Mouse (Mus musculus) hindbrain, embryonic 14.5 days (tissue): ENCODE measurements around the gene Dcaf7. TPM values are rescaled to one million over a fixed set of nuclear protein-coding genes. Genes with fewer than 3 reads are reported as not detected.
A peak's percentile ranks its signal among the peaks of the same experiment; 100 is the strongest.

Experiments
- ATAC-seq: fragments of 200-750 bp; cut with Nextera tagmentation; 2 replicates; pipeline ENCODE4 v1.8.0; 2017; ENCODE audit warnings: moderate number of reproducible peaks, mild to moderate bottlenecking, moderate TSS enrichment, moderate library complexity; ENCODE audit not compliant: low FRiP score
- DNase-seq: peaks from one replicate; pipeline ENCODE4 v3.0.0-alpha.2; 2015; ENCODE audit warnings: low spot score
- H3K27ac ChIP-seq: fragments of 300-500 bp; sonication (generic); 2 replicates; pipeline ENCODE4 v1.5.1; 2014; ENCODE audit warnings: mild to moderate bottlenecking, moderate library complexity
- H3K27me3 ChIP-seq: fragments of 300-500 bp; sonication (generic); 2 replicates; pipeline ENCODE4 v1.6.1; 2014; ENCODE audit warnings: mild to moderate bottlenecking, low read length, mixed read lengths; ENCODE audit not compliant: control insufficient read depth, insufficient read depth
- H3K36me3 ChIP-seq: fragments of 300-500 bp; sonication (generic); replicated peaks from 2 replicates; pipeline ENCODE4 v1.6.1; 2014; ENCODE audit not compliant: control insufficient read depth, insufficient read depth
- H3K4me1 ChIP-seq: fragments of 300-500 bp; sonication (generic); replicated peaks from 2 replicates; pipeline ENCODE4 v1.6.1; 2014; ENCODE audit warnings: antibody characterized with exemption, low read length, mixed read lengths; ENCODE audit not compliant: control insufficient read depth, insufficient read depth
- H3K4me2 ChIP-seq: fragments of 300-500 bp; sonication (generic); replicated peaks from 2 replicates; pipeline ENCODE4 v1.6.1; 2014; ENCODE audit warnings: mild to moderate bottlenecking, moderate library complexity
- H3K4me3 ChIP-seq: fragments of 300-500 bp; sonication (generic); replicated peaks from 2 replicates; pipeline ENCODE4 v1.5.1; 2014; ENCODE audit warnings: mild to moderate bottlenecking, low read length
- H3K9ac ChIP-seq: fragments of 300-500 bp; sonication (generic); 2 replicates; pipeline ENCODE4 v1.6.1; 2014
- H3K9me3 ChIP-seq: fragments of 300-500 bp; sonication (generic); 2 replicates; pipeline ENCODE4 v1.6.1; 2016; ENCODE audit warnings: low read length; ENCODE audit not compliant: control insufficient read depth
- WGBS: fragments of 180-500 bp; shearing (Covaris S2); extraction: QIAGEN DNeasy Blood & Tissue Kit; methylation state at CpG from one replicate; pipeline ENCODE4 v1.1.7; 2014; 5-methylcytosine and 5-hydroxymethylcytosine counted together
- polyA plus RNA-seq: library from polyadenylated mRNA; unstranded; fragments of >200 nt; fragmentation: Nextera tagmentation; extraction: Ambion mirVana; gene quantifications from 2 replicates; pipeline ENCODE4 v1.2.1, GENCODE M21; 2014

Dcaf7 gene
- 156 and 176 TPM in 2 replicates for polyA plus RNA-seq

DNA sequence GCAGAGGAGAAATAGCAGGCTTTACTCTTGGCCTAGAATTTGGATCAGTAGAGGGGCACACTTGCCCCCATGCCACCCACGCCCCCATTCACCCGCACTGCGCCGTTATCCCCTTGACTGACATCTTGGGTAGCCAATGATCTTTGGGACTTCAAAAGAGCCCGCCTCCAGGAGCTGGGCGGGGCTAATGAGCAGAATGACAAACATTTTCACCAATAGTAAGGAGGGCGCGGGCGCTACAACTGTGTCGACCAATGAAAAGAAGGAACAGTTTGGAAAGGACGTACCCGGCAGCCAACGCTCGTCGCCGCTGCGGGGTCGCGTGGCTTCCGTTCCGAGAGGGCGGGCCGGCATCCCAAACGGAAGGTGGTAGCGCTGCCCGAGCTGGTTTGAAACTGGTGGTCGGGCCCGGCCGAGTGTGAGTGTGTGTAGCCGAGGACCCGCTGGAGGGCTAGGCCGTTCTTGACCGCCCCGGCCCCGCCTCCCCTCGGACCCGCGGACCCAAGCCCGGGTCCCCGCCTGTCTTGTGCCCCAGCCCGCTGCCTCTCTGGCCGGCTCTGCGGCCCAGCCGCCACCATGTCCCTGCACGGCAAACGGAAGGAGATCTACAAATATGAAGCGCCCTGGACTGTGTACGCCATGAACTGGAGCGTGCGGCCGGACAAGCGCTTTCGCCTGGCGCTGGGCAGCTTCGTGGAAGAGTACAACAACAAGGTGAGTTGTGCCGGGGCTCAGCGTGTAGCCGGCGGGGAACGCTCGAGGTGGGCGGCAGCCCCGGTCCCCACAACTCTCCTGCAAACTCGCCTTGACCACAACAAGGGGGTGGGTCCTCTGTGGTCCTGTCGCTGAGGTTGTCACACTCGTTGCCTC lies at the start of gene Dcaf7:
TSS of gene Dcaf7 (plus strand) at position 325 of the 870 bp plus-strand sequence.
- Histone ChIP-seq H3K4me3 (peak within 1 kb of the TSS; percentile 78), H3K4me1 (peaks cover 22% of the 10 kb centered on the region), H3K27me3 (no peaks in the 10 kb centered on the region), H3K4me2 (peak within 1 kb of the TSS; percentile 73), H3K9ac (peak within 1 kb of the TSS; percentile 93), H3K27ac (peak within 1 kb of the TSS; percentile 94), H3K36me3 (no peaks in the 10 kb centered on the region), H3K9me3 (no peaks in the 10 kb centered on the region)
- DNase-seq (peak; percentile 100), ATAC-seq (peak; percentile 98)
- under 1% methylated on average over 60 of the region's 66 CpGs for WGBS

DNA sequence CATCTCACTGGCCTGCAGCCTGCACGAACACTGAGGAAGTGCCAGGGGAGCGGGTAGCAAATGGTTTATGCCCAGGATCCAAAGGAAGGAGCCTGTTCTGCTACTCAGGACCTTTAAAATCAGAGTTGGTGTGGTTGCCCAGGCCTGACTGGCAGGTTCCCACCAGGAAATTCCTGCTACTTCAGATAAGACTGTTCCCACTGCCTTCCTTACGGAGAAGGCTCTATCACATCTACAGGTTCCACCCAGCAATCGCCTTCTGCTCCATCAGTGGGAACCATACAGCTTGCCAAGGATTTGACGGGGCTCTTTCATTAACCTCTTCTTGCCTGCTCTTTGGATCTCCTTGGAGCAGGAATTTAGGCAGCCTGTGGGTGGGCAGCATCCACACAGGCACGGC lies 49.2 kb upstream of the Dcaf7 start:
- no peaks in the 10 kb centered on the region for H3K9me3 ChIP-seq
- H3K36me3 ChIP-seq = no peaks in the 10 kb centered on the region
- H3K4me1 ChIP-seq = no peaks in the 10 kb centered on the region
- DNase-seq (no peak), ATAC-seq (no peak)
- H3K27ac ChIP-seq = no peak overlapping the region
- H3K4me2 ChIP-seq = no peak overlapping the region
- no peak overlapping the region for H3K4me3 ChIP-seq
- H3K27me3 ChIP-seq = no peaks in the 10 kb centered on the region
- H3K9ac ChIP-seq = no peak overlapping the region
- 76% methylated on average over 6 of the region's 6 CpGs for WGBS

DNA sequence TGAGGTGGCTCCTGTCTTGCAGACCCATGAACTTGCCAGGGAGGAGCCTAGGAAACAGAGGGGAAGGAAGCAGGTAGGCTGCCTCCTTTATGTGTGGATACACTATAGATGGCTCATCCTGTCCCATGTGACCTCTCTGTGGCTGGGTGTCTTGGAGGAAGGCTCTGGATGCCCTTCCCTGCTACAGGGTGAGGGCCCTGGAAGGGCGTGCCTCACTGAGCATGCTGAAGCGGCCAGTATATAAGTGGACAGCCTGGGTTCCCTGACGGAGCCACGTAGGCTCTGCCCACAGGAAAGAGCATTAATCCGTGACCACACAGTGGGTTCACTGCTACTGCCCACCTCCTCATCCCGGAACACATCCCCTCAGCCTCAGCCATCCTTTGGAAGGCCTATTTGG lies 47.2 kb upstream of the Dcaf7 start:
- WGBS = 85% methylated on average over 6 of the region's 6 CpGs
- no peak for DNase-seq
- Histone ChIP-seq H3K9ac (no peak overlapping the region), H3K27me3 (no peaks in the 10 kb centered on the region), H3K36me3 (no peaks in the 10 kb centered on the region), H3K27ac (no peak overlapping the region), H3K9me3 (no peaks in the 10 kb centered on the region), H3K4me2 (no peak overlapping the region), H3K4me3 (no peak overlapping the region), H3K4me1 (no peaks in the 10 kb centered on the region)
- no peak for ATAC-seq

DNA sequence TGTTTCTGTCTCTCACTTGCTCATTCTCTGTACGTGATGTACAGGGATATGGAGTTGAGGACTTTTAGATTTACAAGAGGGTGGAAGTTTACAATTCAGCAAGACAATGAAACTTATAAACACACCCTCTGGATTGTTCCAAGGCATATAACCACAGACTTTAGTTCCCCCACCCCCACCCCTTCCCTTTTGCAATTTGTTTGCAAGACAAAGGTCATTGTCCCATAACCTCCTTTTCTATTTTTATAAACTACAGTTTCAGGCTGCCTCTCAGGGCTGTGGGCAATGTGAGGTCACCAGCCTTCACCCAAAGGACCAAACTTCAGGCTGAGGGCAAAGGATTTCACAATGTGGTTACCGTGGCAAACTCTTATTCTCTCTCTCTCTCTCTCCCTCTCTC lies 46.4 kb upstream of the Dcaf7 start:
- Histone ChIP-seq H3K9ac (no peak overlapping the region), H3K27me3 (no peaks in the 10 kb centered on the region), H3K4me2 (no peak overlapping the region), H3K27ac (no peak overlapping the region), H3K4me1 (no peaks in the 10 kb centered on the region), H3K4me3 (no peak overlapping the region), H3K9me3 (no peaks in the 10 kb centered on the region), H3K36me3 (no peaks in the 10 kb centered on the region)
- whole genome bisulfite sequencing = 61% methylated on average over 2 of the region's 2 CpGs
- DNase-seq = no peak
- ATAC-seq = no peak

DNA sequence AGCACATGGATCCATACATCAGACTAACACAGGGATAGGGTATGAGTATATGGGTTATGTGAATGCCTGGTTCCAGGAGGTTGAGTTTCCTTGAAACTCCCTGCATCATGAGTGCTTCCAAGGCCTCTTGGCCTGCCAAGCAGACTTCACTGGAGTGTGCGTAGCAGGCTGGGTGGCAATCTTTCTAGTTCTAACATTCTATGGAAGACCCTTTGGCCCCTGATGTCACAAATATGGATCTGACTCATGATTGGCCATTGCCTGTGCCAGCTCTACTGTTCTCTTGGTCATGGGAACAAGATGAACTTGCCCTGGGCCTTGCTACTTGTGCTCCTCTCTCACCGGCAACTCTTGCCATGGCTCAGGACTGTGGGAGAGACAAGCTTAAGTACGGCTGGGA lies 42.3 kb upstream of the Dcaf7 start, which contains the start of gene Ace3:
TSS of gene Ace3 (plus strand) at position 301 of the 400 bp plus-strand sequence.
- Histone ChIP-seq H3K9me3 (no peaks in the 10 kb centered on the region), H3K4me2 (no peak within 1 kb of the TSS), H3K4me3 (no peak within 1 kb of the TSS), H3K36me3 (no peaks in the 10 kb centered on the region), H3K27me3 (no peaks in the 10 kb centered on the region), H3K27ac (no peak within 1 kb of the TSS), H3K4me1 (no peaks in the 10 kb centered on the region), H3K9ac (no peak within 1 kb of the TSS)
- DNase-seq = no peak
- no peak for ATAC-seq
- 96% methylated on average over 3 of the region's 3 CpGs for WGBS

DNA sequence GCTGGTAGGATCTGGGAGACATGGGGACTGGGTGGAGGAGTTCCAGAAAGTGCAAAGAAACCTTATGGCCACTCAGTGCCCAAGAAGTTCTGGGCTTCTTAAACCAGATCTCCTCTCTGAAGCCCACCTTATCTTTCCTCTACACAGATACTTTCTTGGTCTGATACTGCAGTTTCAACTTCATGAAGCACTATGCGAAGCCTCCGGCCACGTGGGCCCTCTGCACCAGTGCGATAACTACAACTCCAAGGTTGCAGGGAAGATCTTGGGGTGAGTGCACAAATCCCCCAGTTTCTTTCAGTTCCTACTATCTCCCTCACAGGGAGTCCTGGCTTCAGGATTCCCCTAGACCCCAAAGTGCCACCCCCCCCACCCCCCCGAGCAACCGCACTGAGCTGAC lies 36.6 kb upstream of the Dcaf7 start:
- no peaks in the 10 kb centered on the region for H3K36me3 ChIP-seq
- 99% methylated on average over 6 of the region's 6 CpGs for WGBS

DNA sequence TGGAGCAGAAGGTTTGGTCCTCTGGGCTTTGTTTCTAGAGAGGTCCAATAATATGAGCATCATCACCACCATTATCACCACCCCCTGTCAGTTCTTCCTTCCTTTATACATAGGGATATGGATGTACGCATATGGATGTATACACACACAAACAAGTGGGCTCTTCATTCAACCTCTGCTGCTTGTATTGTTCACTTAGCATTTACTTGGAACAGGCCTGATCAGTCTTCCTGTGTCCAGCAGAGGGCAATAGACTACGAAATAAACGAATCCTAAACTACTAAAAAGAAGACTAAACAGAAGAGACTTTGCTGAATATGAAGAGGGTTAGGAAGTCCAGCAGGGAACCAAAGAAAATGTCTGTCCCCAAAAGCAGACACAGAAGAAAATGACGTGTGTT lies 35.0 kb upstream of the Dcaf7 start:
- Histone ChIP-seq H3K4me2 (no peak overlapping the region), H3K36me3 (no peaks in the 10 kb centered on the region), H3K4me3 (no peak overlapping the region), H3K9ac (no peak overlapping the region), H3K27ac (no peak overlapping the region), H3K9me3 (no peaks in the 10 kb centered on the region), H3K4me1 (no peaks in the 10 kb centered on the region), H3K27me3 (no peaks in the 10 kb centered on the region)
- no peak for ATAC-seq
- WGBS = 49% methylated on average over 4 of the region's 4 CpGs
- DNase-seq = peak; percentile 38

More for the DNA sequence above, 36.6 kb upstream of the Dcaf7 start:
- no peak overlapping the region for H3K4me2 ChIP-seq
- no peak for ATAC-seq
- H3K9me3 ChIP-seq = no peaks in the 10 kb centered on the region
- H3K4me3 ChIP-seq = no peak overlapping the region
- no peak overlapping the region for H3K27ac ChIP-seq
- no peaks in the 10 kb centered on the region for H3K4me1 ChIP-seq
- H3K27me3 ChIP-seq = no peaks in the 10 kb centered on the region
- DNase-seq = no peak
- H3K9ac ChIP-seq = no peak overlapping the region

DNA sequence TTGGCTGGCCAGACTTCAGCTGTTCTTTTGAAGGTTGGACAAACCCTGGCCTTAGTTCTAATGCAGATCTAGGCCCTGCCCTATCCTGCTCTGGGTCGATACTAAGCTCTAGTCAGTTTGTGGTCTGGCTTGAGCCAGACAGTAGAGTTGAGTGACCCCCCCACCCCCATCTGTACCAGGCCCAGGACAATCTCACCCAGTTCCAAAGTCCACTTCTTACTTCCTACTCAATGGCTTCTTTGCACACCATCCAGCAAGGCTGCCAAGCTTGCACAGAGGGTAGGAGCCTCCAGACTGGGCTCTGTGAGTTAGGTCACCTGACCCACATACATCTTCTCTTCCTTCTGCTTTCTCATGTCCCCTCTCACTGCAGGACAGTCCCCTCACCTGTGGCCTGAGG lies 32.1 kb upstream of the Dcaf7 start:
- 74% methylated on average over 1 of the region's 1 CpGs for WGBS
- no peak overlapping the region for H3K9ac ChIP-seq
- ATAC-seq (no peak), DNase-seq (no peak)
- H3K4me1 ChIP-seq = peaks cover 9% of the 10 kb centered on the region; the same call in 1 of the 2 replicates
- no peaks in the 10 kb centered on the region; the same call in 1 of the 2 replicates for H3K27me3 ChIP-seq
- H3K27ac ChIP-seq = no peak overlapping the region
- no peak overlapping the region for H3K4me3 ChIP-seq
- H3K4me2 ChIP-seq = no peak overlapping the region
- no peaks in the 10 kb centered on the region for H3K9me3 ChIP-seq
- H3K36me3 ChIP-seq = no peaks in the 10 kb centered on the region

DNA sequence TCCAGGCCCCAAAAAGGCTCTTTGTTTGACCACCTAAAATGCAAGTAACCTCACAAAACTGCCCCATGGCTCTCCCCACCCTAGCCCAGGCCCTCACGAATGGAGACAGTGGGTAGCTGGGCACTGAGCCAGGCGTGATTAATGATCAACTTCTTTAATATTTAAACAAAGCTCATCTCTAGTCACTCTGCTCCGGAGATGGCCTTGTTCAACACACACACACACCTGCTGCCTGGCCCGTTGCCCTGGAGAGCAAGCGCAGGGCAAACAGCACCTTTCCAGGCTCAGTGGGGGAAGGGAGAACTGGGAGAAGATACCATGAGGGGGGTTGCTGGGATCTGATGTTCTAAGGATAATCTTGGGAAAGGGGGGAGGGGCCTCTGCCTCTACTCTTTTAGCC lies 30.7 kb upstream of the Dcaf7 start:
- Histone ChIP-seq H3K4me2 (no peak overlapping the region), H3K4me1 (peaks cover 9% of the 10 kb centered on the region; the same call in 1 of the 2 replicates), H3K9ac (no peak overlapping the region), H3K27me3 (no peaks in the 10 kb centered on the region; the same call in 1 of the 2 replicates), H3K27ac (no peak overlapping the region), H3K4me3 (no peak overlapping the region), H3K36me3 (no peaks in the 10 kb centered on the region), H3K9me3 (no peaks in the 10 kb centered on the region)
- no peak for ATAC-seq
- 29% methylated on average over 5 of the region's 5 CpGs for WGBS
- no peak for DNase-seq
